Mouse (Mus musculus) layer of hippocampus, postnatal 14 days (tissue): ENCODE results near the gene Srebf2. TPM values are rescaled to one million over a fixed set of nuclear protein-coding genes. Genes with fewer than 3 reads are reported as not detected.

Experiments
- DNase-seq, 2 experiments: peaks; one replicate each; pipeline ENCODE4 v3.0.0; 2021 to 2022; ENCODE audit warnings: low spot score in 2 of 2, mixed read lengths in 1 of 2
- total RNA-seq, 2 experiments: library from RNA; stranded (reverse); gene quantifications; 2 replicates each; pipeline ENCODE4 v1.2.3; 2021

Srebf2 gene
- total RNA-seq, 2 experiments from 2014 or later = 187 to 189 TPM

- no peak for DNase-seq
Observed at GRCm38 (mm10) chr15:82156298-82156697, 9.3 kb downstream of the Srebf2 start.

DNA sequence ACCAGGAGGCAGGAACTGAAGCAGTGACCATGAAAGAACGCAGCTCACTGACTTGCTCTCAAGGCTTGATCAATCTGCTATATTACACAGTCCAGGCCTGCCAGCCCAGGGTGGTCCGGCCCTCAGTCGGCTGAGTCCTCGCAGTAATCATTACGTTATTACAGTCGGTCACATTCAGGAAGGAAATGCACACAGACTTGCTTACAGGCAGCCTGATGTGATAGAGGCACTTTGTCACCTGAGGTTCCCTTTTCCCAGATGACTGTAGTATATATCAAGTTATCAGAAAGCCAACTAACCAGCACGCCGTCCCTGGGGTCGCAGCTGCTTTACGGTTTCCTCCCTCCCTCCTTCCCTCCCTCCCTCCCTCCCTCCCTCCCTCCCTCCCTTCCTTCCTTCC, 9.9 kb downstream of the Srebf2 start:
- DNase-seq = no peak

- DNase-seq = no peak
Observed at GRCm38 (mm10) chr15:82158243-82159035, 11.5 kb downstream of the Srebf2 start.

DNA sequence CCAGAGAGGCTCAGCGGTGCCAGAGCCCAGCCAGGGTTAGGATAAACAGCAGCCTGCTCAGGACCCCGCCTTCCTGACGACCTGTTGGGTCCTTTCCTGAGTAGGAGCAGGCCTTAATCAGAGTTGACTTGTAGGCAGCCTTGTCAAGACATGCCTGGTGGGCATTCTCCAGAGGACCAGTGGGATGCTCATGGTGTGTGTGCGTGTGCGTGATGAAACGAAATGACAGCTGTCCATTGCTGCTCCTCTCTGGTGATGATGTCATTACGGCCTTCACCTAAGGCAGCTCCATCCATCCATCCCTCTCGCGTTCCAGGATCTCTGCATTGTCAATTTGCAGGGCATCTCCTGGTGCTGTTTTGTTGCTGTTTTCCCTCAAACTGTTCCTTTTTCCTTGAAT, 12.5 kb downstream of the Srebf2 start:
- DNase-seq = no peak

DNA sequence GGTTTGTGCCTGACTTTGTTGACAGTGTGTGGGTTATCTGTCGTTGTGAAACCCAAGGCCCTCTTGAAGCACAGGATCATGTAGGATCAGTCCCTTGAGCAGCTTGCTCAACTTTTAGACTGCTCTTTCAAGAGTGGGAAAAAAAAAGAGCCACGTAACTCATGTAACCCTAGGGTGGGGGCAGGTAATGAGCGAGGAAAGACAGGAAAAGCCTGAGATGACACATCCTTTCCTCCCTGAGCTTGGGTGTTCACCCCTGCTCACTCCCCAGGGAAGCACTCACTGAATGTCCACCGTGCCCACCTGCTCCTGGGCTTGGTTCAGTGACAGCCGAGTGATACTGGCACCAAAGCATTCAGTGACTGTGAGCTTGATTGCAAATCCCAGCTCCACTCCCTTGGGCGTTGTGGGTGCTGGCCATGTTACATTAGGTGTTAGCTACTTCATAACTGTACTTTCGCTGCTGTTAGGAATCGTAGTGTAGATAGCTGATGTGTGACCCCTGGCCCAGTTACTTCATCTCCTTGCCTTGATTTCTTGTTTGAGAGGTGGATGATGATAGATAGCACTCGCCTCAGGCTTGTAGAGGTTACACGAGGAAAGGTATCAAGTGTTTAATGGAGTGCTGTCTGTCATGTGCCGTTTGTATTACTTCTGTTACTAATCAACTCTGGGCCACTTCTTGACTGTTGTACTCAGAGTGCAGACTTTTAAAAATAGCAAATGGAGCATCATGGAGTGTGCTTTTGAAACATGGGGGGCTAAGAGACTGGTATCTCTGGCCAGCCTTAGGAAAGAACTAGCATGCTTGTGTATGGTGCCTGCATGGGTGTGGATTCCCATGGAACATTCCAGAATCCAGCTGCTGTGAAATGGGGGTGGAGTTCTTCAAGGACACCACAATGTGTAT, 14.0 kb downstream of the Srebf2 start:
- DNase-seq = no peak

DNA sequence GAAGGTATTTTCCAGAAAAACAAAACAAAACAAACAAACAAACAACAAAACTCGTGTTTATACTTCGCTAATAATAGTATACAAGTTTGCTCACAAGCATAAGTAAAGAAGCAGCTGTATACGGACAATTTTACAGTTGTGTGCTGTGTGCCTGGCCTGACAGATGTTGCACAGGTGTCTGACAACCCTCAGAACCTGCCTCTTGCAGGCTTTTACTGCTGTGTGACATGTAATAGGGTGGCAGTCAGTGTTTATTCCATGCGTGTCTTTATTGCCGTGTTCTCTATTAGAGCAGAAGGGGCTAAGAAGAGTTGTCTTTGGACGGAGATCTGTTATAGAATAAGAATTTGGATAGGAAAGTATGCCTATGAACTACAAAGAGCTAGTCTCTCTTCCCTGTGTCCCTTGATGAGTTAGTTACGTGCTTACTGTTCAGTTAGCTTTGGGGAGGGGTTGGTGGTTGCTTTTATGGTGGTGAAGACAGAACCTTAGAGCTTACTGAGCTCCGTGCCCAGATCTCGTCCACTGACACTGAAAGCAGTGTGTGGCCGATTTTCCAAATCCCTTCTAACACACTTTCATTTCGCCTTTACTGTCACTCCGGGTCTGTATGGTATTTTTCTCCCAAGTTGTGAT, 15.1 kb downstream of the Srebf2 start:
- no peak for DNase-seq

DNA sequence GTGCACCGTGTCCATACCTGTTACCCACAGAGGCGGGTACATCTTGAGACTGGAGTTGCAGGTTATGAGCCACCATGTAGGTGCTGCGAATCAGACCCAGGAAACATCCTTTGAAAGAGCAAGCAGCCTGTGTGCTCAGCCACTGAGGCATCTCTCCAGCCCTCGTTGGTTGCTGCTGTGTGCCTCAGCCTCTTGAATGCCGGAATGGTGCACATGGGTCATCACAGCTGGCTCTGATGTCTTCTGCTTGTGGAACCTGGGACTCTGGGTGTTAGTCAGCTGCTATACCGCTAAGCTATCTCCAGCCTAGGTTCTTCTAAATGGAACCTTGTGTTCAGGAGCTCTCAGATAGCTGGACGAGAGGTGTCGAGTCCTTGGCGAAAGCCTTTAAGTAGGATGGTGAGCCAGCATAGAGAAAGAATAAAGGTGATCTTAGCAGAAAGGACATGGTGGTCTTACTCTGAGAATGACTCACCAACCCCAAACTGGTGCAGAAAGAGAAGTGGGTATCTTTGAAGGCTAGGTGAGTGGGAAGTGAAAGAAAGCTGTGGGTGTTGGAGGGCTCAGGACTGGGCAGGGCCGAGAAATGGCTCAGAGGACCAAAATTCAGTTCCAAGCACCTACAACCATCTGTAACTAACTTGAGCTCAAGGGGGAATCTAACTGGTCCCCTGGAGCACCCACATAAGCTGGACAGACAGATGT, 16.5 kb downstream of the Srebf2 start:
- no peak for DNase-seq

DNA sequence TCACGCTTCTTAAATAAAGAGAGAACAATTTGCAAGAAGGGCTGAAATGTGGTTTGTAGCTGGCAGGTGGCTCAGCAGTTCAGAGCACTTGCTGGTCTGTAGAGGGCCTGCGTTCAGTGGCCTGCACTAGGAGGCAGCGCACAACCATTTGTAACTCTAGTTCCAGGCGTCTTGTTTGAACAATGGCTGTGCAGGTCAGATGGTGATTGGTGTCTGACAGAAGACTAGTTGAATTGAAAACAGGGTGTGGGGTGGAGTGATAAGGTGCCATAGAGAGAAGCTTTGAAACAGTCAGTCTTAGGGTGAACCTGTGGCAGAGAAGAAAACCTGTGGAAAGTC, 17.0 kb downstream of the Srebf2 start:
- DNase-seq = no peak

- no peak for DNase-seq
Observed at GRCm38 (mm10) chr15:82164496-82164895, 17.5 kb downstream of the Srebf2 start.

DNA sequence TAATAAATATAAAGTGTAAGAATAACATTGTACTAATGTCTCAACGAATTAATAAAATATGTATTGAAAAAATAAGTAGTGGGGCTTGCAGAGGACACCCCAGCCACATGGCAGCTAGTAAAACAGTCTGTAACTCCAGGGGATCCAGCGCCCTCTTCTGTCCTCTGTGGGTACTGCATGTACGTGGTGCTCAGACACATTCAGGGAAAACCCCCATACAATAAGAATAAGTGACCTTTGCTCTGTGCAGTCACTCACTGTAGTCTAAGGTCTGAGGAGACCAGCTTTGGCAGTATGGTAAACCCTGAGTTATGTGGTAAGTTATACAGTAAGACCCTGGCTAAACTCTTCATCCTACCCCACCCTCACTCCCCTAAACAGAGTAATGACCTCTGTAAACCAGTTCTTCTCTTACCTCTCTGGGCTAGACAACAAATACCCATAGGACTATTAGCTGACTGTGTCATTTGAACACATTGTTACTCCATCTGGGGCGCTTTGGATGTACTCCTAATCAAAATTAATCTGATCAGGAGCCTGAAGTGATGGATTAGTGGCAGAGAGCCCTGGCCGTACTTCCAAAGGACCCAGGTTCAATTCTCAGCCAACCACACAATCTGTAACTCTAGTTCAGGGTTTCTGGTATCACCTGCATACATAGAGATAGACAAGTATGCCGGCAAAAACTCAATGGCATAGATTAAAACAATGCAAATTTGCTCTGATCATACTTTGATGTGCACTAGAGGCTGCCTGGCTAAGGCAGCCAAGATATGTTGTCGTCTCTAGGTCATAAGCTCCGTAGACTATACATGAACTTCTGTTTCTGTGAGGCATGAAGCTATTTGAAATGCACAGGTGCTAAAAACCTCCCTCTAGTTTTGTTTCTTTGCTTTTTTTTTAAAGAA, 18.6 kb downstream of the Srebf2 start:
- DNase-seq = peak; percentile 79 to 85

DNA sequence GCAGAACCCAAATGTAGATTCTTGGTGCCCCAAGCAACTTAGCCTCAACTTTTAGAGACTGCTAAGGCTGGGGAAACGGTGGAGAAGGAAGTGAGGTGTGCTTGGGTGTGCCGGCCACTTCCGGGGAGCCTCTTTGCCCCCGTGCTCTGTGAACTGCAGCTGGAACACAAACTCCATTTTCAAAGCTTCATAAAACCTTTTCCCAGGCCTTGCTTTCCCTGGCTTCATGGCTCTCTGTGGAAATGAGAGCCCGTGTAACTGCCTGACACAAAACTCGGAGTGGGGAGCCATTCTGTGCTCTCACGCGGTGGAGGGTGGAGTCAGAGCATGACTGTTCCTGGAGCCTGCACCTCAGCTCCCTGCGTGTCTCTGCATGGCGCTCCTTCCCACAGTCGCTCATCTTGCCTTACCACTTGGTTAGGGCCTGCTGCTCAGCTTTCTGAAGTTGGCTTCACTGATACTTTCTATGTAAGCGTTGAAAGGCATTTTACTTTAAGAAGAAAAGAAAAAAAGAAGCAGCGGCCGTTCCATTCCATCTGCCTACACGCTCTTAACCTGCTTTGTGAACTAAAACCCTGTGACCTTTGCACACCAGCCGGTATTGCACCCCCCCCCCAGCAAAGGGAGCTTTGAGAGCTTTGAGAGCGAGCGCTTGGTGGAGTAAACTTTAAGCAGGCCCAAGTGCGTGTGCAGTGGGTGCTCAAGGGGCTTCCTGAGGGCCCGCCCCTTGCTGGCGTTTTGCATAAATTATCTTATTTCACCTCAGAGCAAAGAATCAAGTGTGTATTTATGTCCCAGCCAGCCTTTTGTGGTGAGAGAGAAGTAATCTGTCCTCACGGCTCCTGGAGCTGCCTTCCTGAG, 19.5 kb downstream of the Srebf2 start:
- no peak for DNase-seq

GRCm38 (mm10) chr15:82167201-82168168, 20.5 kb downstream of the Srebf2 start:
- DNase-seq = no peak

- DNase-seq = no peak
Observed at GRCm38 (mm10) chr15:82169671-82170070, 22.7 kb downstream of the Srebf2 start.

DNA sequence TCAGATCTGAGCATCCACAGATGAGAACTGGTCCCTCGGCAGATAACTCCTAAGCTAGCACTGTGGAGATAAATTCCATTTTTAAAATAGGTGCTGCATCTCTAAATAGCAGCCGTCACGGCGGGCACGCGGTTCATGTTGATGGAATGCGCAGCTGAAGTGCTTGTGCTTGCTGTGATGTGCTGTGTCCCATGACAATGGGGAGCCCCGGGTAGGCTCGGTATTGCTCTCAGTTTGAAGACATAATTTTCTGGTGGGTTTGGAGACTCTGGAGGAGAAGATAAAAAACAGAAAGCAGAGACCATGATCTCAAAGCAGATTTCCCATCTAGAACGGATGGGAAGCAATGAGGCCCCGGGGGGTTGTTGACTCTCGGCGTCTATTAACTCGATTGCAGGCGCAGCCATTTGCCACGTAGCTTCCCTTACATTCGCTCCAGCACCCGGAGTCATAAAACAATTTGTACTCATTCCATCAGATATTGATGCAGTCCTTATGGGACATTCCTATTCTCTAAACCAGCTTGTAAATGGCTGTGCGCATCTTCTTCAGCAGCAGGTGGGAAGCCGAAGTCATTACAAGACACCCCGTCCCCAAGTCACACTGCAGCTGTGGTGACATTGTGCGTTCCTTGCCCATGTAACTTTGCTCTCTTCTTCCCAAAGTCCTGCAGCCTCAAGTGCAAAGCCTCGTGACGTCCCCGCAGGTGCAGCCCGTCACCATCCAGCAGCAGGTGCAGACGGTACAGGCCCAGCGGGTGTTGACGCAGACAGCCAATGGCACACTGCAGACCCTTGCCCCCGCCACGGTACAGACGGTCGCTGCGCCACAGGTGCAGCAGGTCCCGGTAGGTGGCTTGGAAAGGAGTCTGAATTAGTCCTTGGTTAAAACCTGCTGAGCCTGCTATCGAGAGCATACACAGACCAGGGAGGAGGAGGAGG, 23.7 kb downstream of the Srebf2 start:
- DNase-seq = no peak

GRCm38 (mm10) chr15:82172648-82173047, 25.7 kb downstream of the Srebf2 start:
- no peak for DNase-seq

DNA sequence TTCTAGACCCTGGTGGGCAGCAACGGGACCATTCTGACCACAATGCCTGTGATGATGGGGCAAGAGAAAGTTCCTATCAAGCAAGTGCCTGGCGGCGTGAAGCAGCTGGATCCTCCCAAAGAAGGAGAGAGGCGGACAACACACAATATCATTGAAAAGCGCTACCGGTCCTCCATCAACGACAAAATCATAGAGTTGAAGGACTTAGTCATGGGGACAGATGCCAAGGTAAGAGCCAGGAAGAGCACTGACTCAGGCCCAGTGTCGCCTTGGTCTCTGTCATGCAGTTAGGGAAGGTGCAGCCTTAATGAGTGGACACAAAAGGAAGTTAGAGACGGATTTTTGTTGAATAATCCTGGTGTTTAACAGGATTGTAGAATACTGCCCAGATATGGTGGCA, 28.1 kb downstream of the Srebf2 start:
- DNase-seq = no peak

DNA sequence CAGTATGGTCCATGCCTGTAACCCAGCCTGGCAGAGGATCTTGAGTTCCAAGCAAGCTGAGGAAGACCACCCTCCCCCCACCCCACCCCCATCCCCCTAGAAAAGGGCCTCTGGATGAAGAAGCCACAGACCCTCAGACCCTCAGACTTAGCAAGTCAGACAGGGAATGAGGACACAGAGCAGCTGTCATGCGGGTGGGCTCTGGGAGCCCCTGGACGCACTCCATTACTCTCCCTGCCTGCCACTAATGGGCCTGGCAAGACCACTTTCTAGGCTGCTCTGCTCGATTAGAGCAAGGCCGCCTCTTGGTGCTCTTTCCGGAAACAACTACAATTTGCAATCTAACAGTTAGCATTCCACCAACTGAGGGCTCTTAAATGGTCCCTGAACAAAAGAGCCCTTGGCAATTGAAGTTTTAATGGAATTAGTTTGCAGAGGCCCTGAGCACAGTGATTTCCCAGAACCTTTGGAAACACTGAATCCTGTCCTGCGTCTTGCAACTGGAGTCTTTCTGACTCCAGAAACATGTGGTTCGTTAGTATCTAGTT, 30.8 kb downstream of the Srebf2 start:
- DNase-seq = no peak
